Mouse (Mus musculus) heart, embryonic 16.5 days (tissue): ENCODE data around the gene Trp53bp1. TPM values are rescaled to one million over a fixed set of nuclear protein-coding genes. Genes with fewer than 3 reads are reported as not detected.

Experiments used
- ATAC-seq: fragments of 200-750 bp; cut with Nextera tagmentation; replicated peaks from 2 replicates; pipeline ENCODE4 v1.8.0; 2017; ENCODE audit warnings: moderate number of reproducible peaks; ENCODE audit not compliant: insufficient read depth, low FRiP score; ENCODE audit errors: extremely low read depth
- H3K27ac ChIP-seq: fragments of 300-500 bp; sonication (generic); 2 replicates; pipeline ENCODE4 v1.5.1; 2014; ENCODE audit warnings: mild to moderate bottlenecking, low read length, control low read depth, moderate library complexity
- H3K27me3 ChIP-seq: fragments of 300-500 bp; sonication (generic); 2 replicates; pipeline ENCODE4 v1.6.1; 2014; ENCODE audit warnings: low read length, mixed read lengths; ENCODE audit not compliant: control insufficient read depth, insufficient read depth
- H3K36me3 ChIP-seq: fragments of 300-500 bp; sonication (generic); 2 replicates; pipeline ENCODE4 v1.6.1; 2014; ENCODE audit not compliant: control insufficient read depth, insufficient read depth
- H3K4me1 ChIP-seq: fragments of 300-500 bp; sonication (generic); 2 replicates; pipeline ENCODE4 v1.6.1; 2014; ENCODE audit warnings: low read length, mixed read lengths; ENCODE audit not compliant: control insufficient read depth, insufficient read depth
- H3K4me2 ChIP-seq: fragments of 300-500 bp; sonication (generic); 2 replicates; pipeline ENCODE4 v1.6.1; 2014; ENCODE audit warnings: low read depth, mild to moderate bottlenecking, control low read depth, low read length
- H3K4me3 ChIP-seq: fragments of 300-500 bp; sonication (generic); 2 replicates; pipeline ENCODE4 v1.5.1; 2014; ENCODE audit warnings: mild to moderate bottlenecking, control low read depth, low read length
- H3K9ac ChIP-seq: fragments of 300-500 bp; sonication (generic); 2 replicates; pipeline ENCODE4 v1.6.1; 2014; ENCODE audit warnings: low read length, control low read depth
- H3K9me3 ChIP-seq: fragments of 300-500 bp; sonication (generic); replicated peaks from 2 replicates; pipeline ENCODE4 v1.6.1; 2016; ENCODE audit warnings: low read length; ENCODE audit not compliant: control insufficient read depth
- WGBS: fragments of 180-500 bp; shearing (Covaris S2); extraction: QIAGEN DNeasy Blood & Tissue Kit; methylation state at CpG from one replicate; pipeline ENCODE4 v1.1.7; 2014; 5-methylcytosine and 5-hydroxymethylcytosine counted together
- polyA plus RNA-seq: library from polyadenylated mRNA; unstranded; fragments of >200 nt; fragmentation: Nextera tagmentation; extraction: Ambion mirVana; gene quantifications from 2 replicates; pipeline ENCODE4 v1.2.1, GENCODE M21; 2015

The Trp53bp1 gene
- polyA plus RNA-seq, 1 experiment from 2014 or later = 34.5 TPM

DNA sequence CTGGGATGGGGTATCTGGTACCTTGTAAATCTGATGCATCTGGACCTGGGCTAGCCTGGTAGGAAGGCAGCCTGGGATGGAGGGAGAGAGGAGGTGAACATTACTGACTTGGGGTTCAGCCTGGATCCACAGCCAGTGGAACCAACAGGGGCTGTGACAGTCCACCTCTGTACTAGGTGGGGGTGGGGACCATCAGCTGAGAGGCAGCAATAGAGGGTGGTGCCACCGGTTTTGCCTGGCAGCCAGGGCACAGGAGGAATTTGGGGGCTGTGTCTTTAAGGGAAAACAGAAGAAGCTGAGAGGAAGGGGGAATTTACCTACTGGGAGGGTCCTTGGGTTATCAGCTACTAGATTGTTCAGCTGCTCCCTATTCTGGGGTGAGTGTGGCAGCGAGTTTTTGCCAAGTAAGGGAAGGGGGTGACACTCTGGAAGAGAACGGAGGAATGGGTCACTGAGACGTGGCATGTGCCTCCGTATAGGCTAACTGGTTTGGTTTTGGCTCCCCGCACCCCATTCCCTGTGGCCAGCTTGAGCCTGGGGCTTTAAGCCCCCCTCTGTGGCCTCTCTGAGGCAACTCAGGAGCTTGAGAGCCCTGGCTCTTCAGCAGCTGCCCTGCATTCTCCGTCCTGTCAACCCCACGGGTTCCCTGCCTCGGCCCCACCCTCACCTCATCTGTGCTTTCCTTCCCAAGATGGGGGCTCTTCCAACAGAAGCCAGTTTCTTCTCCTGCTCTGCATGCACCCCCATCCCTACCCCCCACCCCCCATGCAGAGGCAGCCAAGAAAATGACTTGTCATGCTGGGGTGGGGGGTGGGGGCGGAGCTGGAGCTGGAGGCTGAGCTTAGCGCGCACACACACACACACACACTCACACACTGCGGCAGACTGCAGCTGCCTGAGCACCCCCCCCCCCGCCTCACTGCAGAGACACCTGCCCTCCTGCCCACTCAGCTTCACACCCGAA is 24.7 kb upstream of the Trp53bp1 start:
- WGBS = 5% methylated on average over 14 of the region's 15 CpGs
- H3K36me3 ChIP-seq = 0 out of 2 replicates have a peak, but pooled peaks cover 3% of the 10 kb centered on the region
- H3K4me3 ChIP-seq = peak overlapping the region; percentile 64
- H3K4me1 ChIP-seq = peaks cover 40% of the 10 kb centered on the region
- peak overlapping the region; percentile 74 for H3K4me2 ChIP-seq
- ATAC-seq = peak; percentile 23; the same call in 1 of the 2 replicates
- peak overlapping the region; percentile 73 for H3K9ac ChIP-seq
- H3K27ac ChIP-seq = peak overlapping the region; percentile 92
- peaks cover 12% of the 10 kb centered on the region for H3K27me3 ChIP-seq
- H3K9me3 ChIP-seq = no peaks in the 10 kb centered on the region

- Histone ChIP-seq H3K9me3 (no peaks in the 10 kb centered on the region), H3K4me2 (peak overlapping the region; percentile 74), H3K4me1 (peaks cover 40% of the 10 kb centered on the region), H3K27ac (peak overlapping the region; percentile 92), H3K27me3 (peaks cover 20% of the 10 kb centered on the region), H3K9ac (peak overlapping the region; percentile 73), H3K4me3 (peak overlapping the region; percentile 64), H3K36me3 (no peaks in the 10 kb centered on the region)
- ATAC-seq = peak; percentile 49
- 3% methylated on average over 18 of the region's 18 CpGs for WGBS
These were observed 23.8 kb upstream of the Trp53bp1 start for GRCm38 (mm10) chr2:121294753-121295607.

- peak overlapping the region; percentile 73 for H3K9ac ChIP-seq
- peak; percentile 66 for ATAC-seq
- no peaks in the 10 kb centered on the region for H3K36me3 ChIP-seq
- peak overlapping the region; percentile 64 for H3K4me3 ChIP-seq
- H3K27ac ChIP-seq = peak overlapping the region; percentile 92
- H3K27me3 ChIP-seq = peaks cover 20% of the 10 kb centered on the region
- H3K4me2 ChIP-seq = peak overlapping the region; percentile 74
- 5% methylated on average over 4 of the region's 4 CpGs for WGBS
- peaks cover 42% of the 10 kb centered on the region for H3K4me1 ChIP-seq
- H3K9me3 ChIP-seq = no peaks in the 10 kb centered on the region
These were observed 23.0 kb upstream of the Trp53bp1 start for GRCm38 (mm10) chr2:121294182-121294581.

- no peak for ATAC-seq
- H3K4me2 ChIP-seq = no peak overlapping the region
- no peak overlapping the region for H3K27ac ChIP-seq
- WGBS = 65% methylated on average over 5 of the region's 5 CpGs
- no peak overlapping the region for H3K4me3 ChIP-seq
- H3K4me1 ChIP-seq = peaks cover 37% of the 10 kb centered on the region
- H3K9ac ChIP-seq = no peak overlapping the region
- peaks cover 15% of the 10 kb centered on the region for H3K27me3 ChIP-seq
- no peaks in the 10 kb centered on the region for H3K9me3 ChIP-seq
- no peaks in the 10 kb centered on the region for H3K36me3 ChIP-seq
These were observed 21.3 kb upstream of the Trp53bp1 start for GRCm38 (mm10) chr2:121292316-121293013.

- ATAC-seq = peak; percentile 3; the same call in 1 of the 2 replicates
- no peak overlapping the region for H3K27ac ChIP-seq
- H3K9ac ChIP-seq = peak overlapping the region; percentile 67
- H3K4me3 ChIP-seq = peak overlapping the region; percentile 74
- 4% methylated on average over 36 of the region's 36 CpGs for WGBS
- H3K27me3 ChIP-seq = peaks cover 15% of the 10 kb centered on the region
- H3K4me1 ChIP-seq = peaks cover 15% of the 10 kb centered on the region
- no peaks in the 10 kb centered on the region for H3K36me3 ChIP-seq
- no peaks in the 10 kb centered on the region for H3K9me3 ChIP-seq
- H3K4me2 ChIP-seq = peak overlapping the region; percentile 95
These were observed 18.7 kb upstream of the Trp53bp1 start for GRCm38 (mm10) chr2:121289730-121290540.

DNA sequence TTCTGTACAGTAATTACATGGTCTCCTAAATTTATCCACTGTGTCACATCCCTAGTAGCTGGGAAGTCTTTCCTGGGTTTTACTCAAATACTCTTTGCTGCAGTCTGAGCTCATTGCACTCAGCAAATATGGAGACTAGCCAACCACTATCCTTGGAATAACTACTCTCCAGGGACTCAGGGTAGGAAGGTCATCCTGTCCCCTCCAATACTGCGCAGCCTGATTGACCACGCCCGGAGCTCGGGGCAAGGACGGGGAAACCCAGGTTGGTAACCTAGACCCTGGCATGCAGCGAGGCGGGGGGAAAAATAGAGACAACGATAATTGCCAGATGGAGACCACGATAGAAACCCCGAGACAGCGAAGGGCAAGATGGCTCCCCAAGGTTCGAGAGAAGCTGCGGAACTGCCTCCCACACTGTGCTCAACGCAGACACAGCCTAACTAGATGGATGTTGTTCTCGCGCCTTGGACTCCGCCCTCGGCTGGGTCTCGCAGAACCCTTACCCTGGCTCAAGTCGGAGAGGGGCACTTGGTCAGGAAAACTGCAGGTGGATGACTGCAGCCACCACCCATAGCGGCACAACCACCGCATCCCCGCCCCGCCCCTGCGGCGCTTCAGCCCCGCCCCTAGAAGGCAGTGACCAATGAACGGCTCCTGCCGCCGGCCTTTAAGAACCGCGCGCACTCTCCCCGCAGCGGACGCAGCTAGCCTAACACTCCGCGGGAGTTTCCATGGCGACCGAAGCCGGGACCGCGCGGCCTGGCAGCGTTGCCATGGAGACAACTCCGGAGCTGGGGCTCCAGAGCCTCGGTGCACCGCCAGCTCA is 17.9 kb upstream of the Trp53bp1 start, which contains the start of gene Map1a:
Gene Map1a (plus strand): TSS at position 700 of the 829 bp plus-strand sequence.
- H3K36me3 ChIP-seq = no peaks in the 10 kb centered on the region
- WGBS = 2% methylated on average over 48 of the region's 48 CpGs
- peak; percentile 91 for ATAC-seq
- H3K9me3 ChIP-seq = no peaks in the 10 kb centered on the region
- H3K9ac ChIP-seq = peak within 1 kb of the TSS; percentile 73
- H3K4me3 ChIP-seq = peak within 1 kb of the TSS; percentile 74
- peak within 1 kb of the TSS; percentile 95 for H3K4me2 ChIP-seq
- H3K27ac ChIP-seq = peak within 1 kb of the TSS; percentile 63
- H3K27me3 ChIP-seq = peaks cover 15% of the 10 kb centered on the region
- H3K4me1 ChIP-seq = peaks cover 8% of the 10 kb centered on the region

DNA sequence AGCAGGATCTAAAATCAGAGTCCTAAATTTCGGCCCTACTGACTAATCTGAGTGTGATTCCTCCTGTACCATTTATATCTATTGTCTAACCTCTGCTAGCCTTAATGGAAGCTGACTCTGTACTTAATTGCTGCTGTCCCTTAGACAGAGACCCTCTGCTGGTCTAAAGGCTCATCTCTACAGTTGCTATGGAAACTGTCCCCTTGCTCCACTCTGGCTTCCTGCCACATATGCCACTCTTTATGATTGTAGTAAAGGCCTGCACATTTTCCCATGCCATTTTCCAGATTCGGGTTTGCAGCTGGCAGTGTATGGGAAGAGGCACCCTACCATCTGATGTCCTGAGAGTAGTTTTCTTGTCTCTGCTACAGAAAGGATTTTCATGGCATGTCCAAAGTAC is 16.6 kb upstream of the Trp53bp1 start:
- Histone ChIP-seq H3K27ac (no peak overlapping the region), H3K9me3 (no peaks in the 10 kb centered on the region), H3K9ac (no peak overlapping the region), H3K36me3 (no peaks in the 10 kb centered on the region), H3K4me2 (no peak overlapping the region), H3K4me3 (no peak overlapping the region), H3K27me3 (peaks cover 15% of the 10 kb centered on the region), H3K4me1 (peaks cover 2% of the 10 kb centered on the region; the same call in 1 of the 2 replicates)
- 73% methylated on average over 2 of the region's 2 CpGs for WGBS
- no peak for ATAC-seq
